Mouse (Mus musculus): Measurements from ENCODE around the gene Gm21977. TPM values are rescaled to one million over a fixed set of nuclear protein-coding genes. Genes with fewer than 3 reads are reported as not detected.

Gm21977 gene
- not detected for polyA plus RNA-seq (2017; shearing (Covaris generic))

DNA sequence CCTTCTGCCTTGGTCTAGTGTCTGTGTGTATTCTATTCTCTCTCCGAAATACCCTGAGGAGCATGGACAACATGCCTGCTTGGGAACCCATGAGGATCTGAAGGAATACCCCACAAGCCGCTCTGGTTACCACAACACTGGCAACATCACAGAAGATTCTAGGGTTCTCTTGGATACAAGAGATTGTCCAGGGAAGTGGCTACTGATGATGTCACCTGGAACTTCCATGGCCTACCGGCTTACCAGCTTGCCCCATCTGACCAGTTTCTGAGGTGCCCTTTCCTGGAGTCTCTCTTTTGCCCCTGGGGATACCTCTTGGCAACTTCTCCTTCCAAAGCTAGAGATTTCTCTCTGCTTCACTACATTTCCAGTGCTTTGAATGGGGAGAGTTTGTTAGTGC is at the start of gene Gm21977:
TSS of gene Gm21977 (minus strand) at position 101 of the 400 bp plus-strand sequence.

Other genes with a start within 250 kb of the Gm21977 start
- not detected for gene Gm3633, start 211.6 kb downstream of the Gm21977 start, polyA plus RNA-seq (2017; shearing (Covaris generic))
- gene Gm10378, start 197.5 kb downstream of the Gm21977 start, polyA plus RNA-seq (2017; shearing (Covaris generic)): not detected
- gene Gm3015, start 84.7 kb downstream of the Gm21977 start, polyA plus RNA-seq (2017; shearing (Covaris generic)): not detected
- not detected for gene Gm10377, start 55.5 kb downstream of the Gm21977 start, polyA plus RNA-seq (2017; shearing (Covaris generic))
- gene Gm8082, start 140.1 kb upstream of the Gm21977 start, polyA plus RNA-seq (2017; shearing (Covaris generic)): not detected
- not detected for gene Gm10376, start 162.2 kb upstream of the Gm21977 start, polyA plus RNA-seq (2017; shearing (Covaris generic))
- not detected for gene Gm8094, start 223.2 kb upstream of the Gm21977 start, polyA plus RNA-seq (2017; shearing (Covaris generic))
- gene Gm8104, start 247.1 kb upstream of the Gm21977 start, polyA plus RNA-seq (2017; shearing (Covaris generic)): not detected

Measured in CD4-positive, CD25-positive, alpha-beta regulatory T cell (primary cell).